In the genomic region with DNA sequence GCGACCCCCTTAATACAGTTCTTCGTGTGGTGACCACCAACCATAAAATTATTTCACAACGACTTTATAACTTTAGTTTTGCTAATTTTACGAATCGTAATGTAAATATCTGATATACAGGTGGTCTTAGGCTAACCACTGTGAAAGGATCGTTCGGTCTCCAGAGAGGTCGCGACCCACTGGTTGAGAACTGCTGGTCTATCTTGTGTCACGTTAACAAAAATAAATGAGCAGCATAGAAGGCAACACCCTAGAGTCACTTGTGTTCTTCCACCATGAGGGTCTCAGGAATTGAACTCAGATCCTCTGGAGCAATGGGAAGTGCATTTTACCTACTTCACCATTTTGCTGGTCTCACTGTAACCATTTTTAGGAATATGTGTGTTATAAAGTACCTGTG, we compare ENCODE assay signal across 7 mouse cellular contexts. TPM values are rescaled to one million over a fixed set of nuclear protein-coding genes. Genes with fewer than 3 reads are reported as not detected.
DNase-seq lines count a peak whose midpoint lies in the region; ATAC-seq and TF ChIP-seq lines count a peak whose summit lies in the region.

No protein-coding gene starts in this region.

- no peaks in the 10 kb centered on the region for H3K27me3 ChIP-seq in embryonic facial prominence, embryonic 13.5 days
- H3K27me3 ChIP-seq in hindbrain, postnatal 0 days (ENCODE audit: insufficient read depth, low read length) = no peaks in the 10 kb centered on the region
- H3K27me3 ChIP-seq in myocyte (ENCODE audit: control insufficient read depth, insufficient read depth, insufficient read length) = no peaks in the 10 kb centered on the region

- peaks cover 24% of the 10 kb centered on the region for H3K4me1 ChIP-seq in embryonic facial prominence, embryonic 13.5 days
- peaks cover 14% of the 10 kb centered on the region for H3K4me1 ChIP-seq in hindbrain, postnatal 0 days (ENCODE audit: insufficient read depth, low read length)

- peak overlapping the region; percentile 81 for H3K4me2 ChIP-seq in embryonic facial prominence, embryonic 13.5 days
- peak overlapping the region; percentile 83 for H3K4me2 ChIP-seq in hindbrain, postnatal 0 days (ENCODE audit: low read depth, low read length)
- H3K4me2 ChIP-seq in myocyte (ENCODE audit: low read depth) = peak overlapping the region; percentile 84

- peak overlapping the region; percentile 36; the same call in 1 of the 2 replicates for H3K4me3 ChIP-seq in layer of hippocampus, adult 2 months
- peak overlapping the region; percentile 59; the same call in 1 of the 2 replicates for H3K4me3 ChIP-seq in embryonic facial prominence, embryonic 13.5 days
- H3K4me3 ChIP-seq in hindbrain, postnatal 0 days (ENCODE audit: low read length) = no peak overlapping the region; the same call in 1 of the 2 replicates
- H3K4me3 ChIP-seq in myocyte = no peak overlapping the region

- H3ac ChIP-seq in myocyte (ENCODE audit: control insufficient read depth, insufficient read length) = no peak overlapping the region

- ATAC-seq in embryonic facial prominence, embryonic 13.5 days (ENCODE audit: insufficient number of reproducible peaks, insufficient read depth, low FRiP score, low TSS enrichment, low read depth) = no peak
- no peak for ATAC-seq in hindbrain, postnatal 0 days

- H3K27ac ChIP-seq in layer of hippocampus, adult 2 months = peak overlapping the region; percentile 63
- 0 out of 2 replicates have a peak overlapping the region, but pooled peaks have one; percentile 57 for H3K27ac ChIP-seq in embryonic facial prominence, embryonic 13.5 days
- H3K27ac ChIP-seq in hindbrain, postnatal 0 days = peak overlapping the region; percentile 74; the same call in 1 of the 2 replicates

- no peak for DNase-seq in layer of hippocampus, adult 2 months (ENCODE audit: low spot score in 2 of 2)
- no peak for DNase-seq in layer of hippocampus, adult 9-10 months (ENCODE audit: low spot score)
- no peak for DNase-seq in hindbrain, postnatal 0 days (ENCODE audit: low spot score)
- no peak for DNase-seq in layer of hippocampus, adult 9-11 months
- no peak for DNase-seq in kidney, adult 8-10 months

- no peak for TF ChIP-seq POLR2A in myocyte (IDR thresholded peaks at IDR 0.05; ENCODE audit: insufficient read length, low read depth)

- H3K36me3 ChIP-seq in embryonic facial prominence, embryonic 13.5 days = no peaks in the 10 kb centered on the region
- no peaks in the 10 kb centered on the region for H3K36me3 ChIP-seq in hindbrain, postnatal 0 days (ENCODE audit: insufficient read depth, low read length)
- no peaks in the 10 kb centered on the region for H3K36me3 ChIP-seq in myocyte (ENCODE audit: control insufficient read depth, insufficient read depth)

- H3K79me2 ChIP-seq in myocyte (ENCODE audit: control insufficient read depth, insufficient read depth) = peaks cover 22% of the 10 kb centered on the region

- H3K9me3 ChIP-seq in embryonic facial prominence, embryonic 13.5 days = no peaks in the 10 kb centered on the region
- no peaks in the 10 kb centered on the region for H3K9me3 ChIP-seq in hindbrain, postnatal 0 days (ENCODE audit: low read length)

- 0 out of 2 replicates have a peak overlapping the region, but pooled peaks have one; percentile 32 for H3K9ac ChIP-seq in embryonic facial prominence, embryonic 13.5 days
- H3K9ac ChIP-seq in hindbrain, postnatal 0 days (replicated peaks; ENCODE audit: low read length) = no peak overlapping the region

- WGBS in embryonic facial prominence, embryonic 13.5 days = 59% methylated on average over 10 of the region's 10 CpGs
- 60% methylated on average over 10 of the region's 10 CpGs for WGBS in hindbrain, postnatal 0 days

- TF ChIP-seq CTCF in layer of hippocampus, adult 2 months (conservative IDR thresholded peaks at IDR 0.05) = no peak
- TF ChIP-seq CTCF in hindbrain, postnatal 0 days (IDR thresholded peaks at IDR 0.05; ENCODE audit: low read depth) = no peak

TF ChIP-seq in myocyte, 11 proteins besides CTCF, POLR2A, EP300 and RAD21:
- no peak for TF ChIP-seq CEBPB (IDR thresholded peaks at IDR 0.05; ENCODE audit: insufficient read depth, poor library complexity, severe bottlenecking)
- no peak for TF ChIP-seq TCF3 (IDR thresholded peaks at IDR 0.05; ENCODE audit: insufficient read length, low read depth)
- no peak for TF ChIP-seq E2F4 (IDR thresholded peaks at IDR 0.05; ENCODE audit: insufficient read depth)
- TF ChIP-seq POLR2AphosphoS2 (IDR thresholded peaks at IDR 0.05; ENCODE audit: insufficient read length, low read depth) = no peak
- no peak for TF ChIP-seq SRF (IDR thresholded peaks at IDR 0.05; ENCODE audit: control insufficient read depth, insufficient read length, low read depth)
- TF ChIP-seq REST (IDR thresholded peaks at IDR 0.05; ENCODE audit: insufficient read depth, insufficient read length) = no peak
- no peak for TF ChIP-seq USF1 (IDR thresholded peaks at IDR 0.05; ENCODE audit: low read depth)
- TF ChIP-seq MYOD1 (IDR thresholded peaks at IDR 0.05; ENCODE audit: control insufficient read depth in 1 of 3, insufficient read length in 2 of 3, low read depth in 2 of 3) = no peak
- no peak for TF ChIP-seq TCF12 (IDR thresholded peaks at IDR 0.05; ENCODE audit: insufficient read depth, poor library complexity, severe bottlenecking)
- no peak for TF ChIP-seq MYOG (IDR thresholded peaks at IDR 0.05; ENCODE audit: control insufficient read depth in 1 of 3, insufficient read depth in 1 of 3, insufficient read length in 2 of 3, low read depth in 2 of 3)
- TF ChIP-seq MAX (IDR thresholded peaks at IDR 0.05; ENCODE audit: low read depth) = no peak

RNA-seq across cellular contexts. Expression of a gene that starts 20.0 kb away (rescaled TPM):
- 100 to 1,000 TPM; 393 to 396 TPM for total RNA-seq in layer of hippocampus, adult 2 months (2021)
- polyA plus RNA-seq in embryonic facial prominence, embryonic 13.5 days (2015; fragmentation: Nextera tagmentation; extraction: Ambion mirVana) = 439 and 458 TPM in 2 replicates
- 143 and 148 TPM in 2 replicates for total RNA-seq in hindbrain, postnatal 0 days (2014; rRNA removed)
- polyA plus RNA-seq in hindbrain, postnatal 0 days (2015; fragmentation: Nextera tagmentation; extraction: Ambion mirVana) = 412 and 436 TPM in 2 replicates
- 245 TPM for polyA plus RNA-seq in myocyte (2012; fragmentation: generic; extraction: Trizol)

Comparison
In these comparisons a context has a peak if more than half of its experiments do, and no peak if none do; other contexts are left out.
1. H3K4me3 ChIP-seq: peak in layer of hippocampus, adult 2 months (single experiment) and embryonic facial prominence, embryonic 13.5 days (single experiment); none in hindbrain, postnatal 0 days (single experiment) and myocyte (single experiment).
2. Peak in every context shown above with its lines, with median percentiles within 50 percentile points of each other: H3K27ac ChIP-seq and H3K4me2 ChIP-seq.